Mouse (Mus musculus): Measurements from ENCODE around the gene Nup205.

The Nup205 gene

GRCm38 (mm10) chr6:35288920-35289319 is 111.7 kb downstream of the Nup205 start:
- Histone ChIP-seq H3K36me3 (ENCODE audit: control insufficient read depth, insufficient read depth, low read length, poor library complexity, severe bottlenecking) (no peaks in the 10 kb centered on the region), H3K27me3 (ENCODE audit: control insufficient read depth, insufficient read depth, low read length, poor library complexity, severe bottlenecking) (no peaks in the 10 kb centered on the region)
- no peak for DNase-seq (ENCODE audit: low read depth, low spot score)

DNA sequence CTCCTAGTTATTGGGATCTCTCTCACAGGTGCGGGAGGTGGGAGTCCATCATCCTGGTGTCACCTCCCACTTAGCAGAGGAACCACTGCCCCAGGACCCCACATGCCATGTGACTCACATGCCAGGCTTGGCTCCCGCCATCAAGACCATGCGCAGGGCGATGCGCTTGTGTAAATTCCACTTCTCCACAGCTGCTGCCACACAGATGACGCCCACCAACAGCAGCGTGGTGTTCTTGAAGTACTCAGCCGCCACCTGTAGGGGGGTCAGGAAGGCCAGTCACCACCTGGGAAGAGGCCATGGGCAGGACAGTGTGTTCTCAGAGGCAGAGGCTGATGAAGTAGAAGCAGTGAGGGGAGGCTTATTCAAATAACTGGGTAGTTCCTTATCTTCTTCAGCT is 112.5 kb downstream of the Nup205 start:
- no peaks in the 10 kb centered on the region for H3K36me3 ChIP-seq (ENCODE audit: control insufficient read depth, insufficient read depth, low read length, poor library complexity, severe bottlenecking)
- no peaks in the 10 kb centered on the region for H3K27me3 ChIP-seq (ENCODE audit: control insufficient read depth, insufficient read depth, low read length, poor library complexity, severe bottlenecking)
- DNase-seq (ENCODE audit: low read depth, low spot score): no peak

DNA sequence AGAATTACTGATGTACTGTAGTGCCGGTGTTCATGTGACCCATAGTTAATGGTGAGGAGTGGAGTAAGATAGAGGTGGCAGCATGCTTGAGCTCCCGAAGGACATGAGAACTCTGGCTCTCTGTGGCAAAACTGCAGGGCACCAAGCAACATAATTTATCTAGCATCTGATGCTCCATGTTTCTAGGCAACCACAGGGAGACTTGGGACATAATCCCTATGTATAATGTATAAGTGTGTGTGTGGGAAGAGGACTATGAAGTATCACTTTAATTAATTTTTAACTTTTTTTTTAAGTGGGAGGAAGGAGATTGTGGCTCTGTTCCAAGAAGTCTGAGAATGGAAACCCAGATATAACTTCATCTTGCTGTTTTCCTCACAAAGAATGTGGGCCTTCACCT is 117.7 kb downstream of the Nup205 start:
- H3K27me3 ChIP-seq (ENCODE audit: control insufficient read depth, insufficient read depth, low read length, poor library complexity, severe bottlenecking): no peaks in the 10 kb centered on the region
- H3K36me3 ChIP-seq (ENCODE audit: control insufficient read depth, insufficient read depth, low read length, poor library complexity, severe bottlenecking): no peaks in the 10 kb centered on the region
- DNase-seq (ENCODE audit: low read depth, low spot score): no peak

DNA sequence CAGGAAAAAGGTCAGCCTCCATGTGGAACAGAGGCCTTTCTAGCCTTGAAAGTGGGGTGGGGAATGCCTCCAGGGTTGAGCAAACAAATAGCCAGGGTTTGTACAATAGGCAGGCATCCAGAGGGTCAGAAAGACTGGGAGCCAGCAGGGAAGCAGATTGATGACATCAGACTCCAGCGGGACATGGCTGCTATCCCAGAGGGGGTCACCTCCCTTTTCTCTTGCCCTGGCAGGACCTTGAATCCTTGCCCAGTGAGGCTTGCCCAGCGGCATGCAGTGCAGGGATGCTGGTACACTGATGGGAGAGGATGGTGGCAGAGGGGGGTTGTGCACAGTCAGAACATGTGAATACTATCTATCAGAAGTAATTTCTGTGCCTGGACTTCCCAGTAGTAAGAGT is 119.8 kb downstream of the Nup205 start:
- no peaks in the 10 kb centered on the region for H3K27me3 ChIP-seq (ENCODE audit: control insufficient read depth, insufficient read depth, low read length, poor library complexity, severe bottlenecking)
- DNase-seq (ENCODE audit: low read depth, low spot score): no peak

More for the DNA sequence above, 119.8 kb downstream of the Nup205 start:
- H3K36me3 ChIP-seq (ENCODE audit: control insufficient read depth, insufficient read depth, low read length, poor library complexity, severe bottlenecking): no peaks in the 10 kb centered on the region

Data from splenic B cell, adult 2 months (primary cell).